ENCODE assay signal across 28 mouse cellular contexts in the genomic region with DNA sequence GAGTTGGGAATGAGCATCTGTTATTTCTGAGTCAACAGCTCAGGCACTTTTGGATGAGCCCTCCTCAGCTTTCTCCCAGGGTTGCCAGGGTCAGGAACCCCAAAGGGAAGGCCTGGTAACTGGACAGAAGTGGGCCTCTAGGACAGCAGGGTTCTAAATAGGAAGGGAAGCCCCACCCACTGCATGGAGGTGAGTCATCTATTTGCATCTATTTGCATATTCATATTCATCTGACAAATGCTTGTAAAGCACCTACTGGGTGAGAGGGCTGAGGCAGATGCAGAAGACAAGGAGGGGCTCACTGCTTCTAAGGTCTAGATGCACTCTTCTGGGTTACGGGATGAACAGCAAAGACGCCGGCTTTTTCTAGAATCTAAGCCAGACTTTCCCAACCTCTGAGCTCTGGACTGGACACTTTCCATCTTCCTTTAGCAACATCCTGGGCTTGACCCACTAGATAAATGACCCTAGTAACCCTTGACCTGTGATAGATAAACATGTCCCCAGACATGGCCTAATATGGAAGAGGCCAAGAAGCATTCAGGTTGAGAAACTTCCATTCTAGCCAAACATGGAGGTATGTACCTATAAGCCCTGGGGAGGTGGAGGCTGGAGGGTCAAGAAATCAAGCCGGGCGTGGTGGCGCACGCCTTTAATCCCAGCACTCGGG. TPM values are rescaled to one million over a fixed set of nuclear protein-coding genes. Genes with fewer than 3 reads are reported as not detected.
"Had no signal": no experiment of that assay in that cellular context is flagged by ENCODE, and none has a peak within 500 bp of the region (broad histone marks: within the 10 kb centered on the region; RNA-seq: fewer than 3 reads in every experiment).

No protein-coding gene starts in this region.

- H3K4me2 ChIP-seq: heart, embryonic 11.5 days; heart, embryonic 13.5 days; heart, embryonic 15.5 days; hindbrain, embryonic 13.5 days; hindbrain, embryonic 15.5 days; kidney, embryonic 15.5 days; limb, embryonic 12.5 days; liver, embryonic 12.5 days had no signal

- H3K9me3 ChIP-seq: heart, embryonic 13.5 days; heart, embryonic 15.5 days; hindbrain, embryonic 13.5 days; hindbrain, embryonic 15.5 days; kidney, embryonic 15.5 days; limb, embryonic 10.5 days; limb, embryonic 12.5 days; liver, embryonic 12.5 days had no signal

- H3K9ac ChIP-seq: heart, embryonic 13.5 days; heart, embryonic 15.5 days; hindbrain, embryonic 13.5 days; hindbrain, embryonic 15.5 days; kidney, embryonic 15.5 days; limb, embryonic 12.5 days; liver, embryonic 12.5 days; liver, embryonic 14.5 days had no signal

- H3K4me3 ChIP-seq: heart, adult 2 months; heart, embryonic 13.5 days; heart, embryonic 15.5 days; hindbrain, embryonic 13.5 days; hindbrain, embryonic 15.5 days; kidney, embryonic 15.5 days; limb, embryonic 10.5 days; limb, embryonic 12.5 days; liver, embryonic 12.5 days had no signal

- H3K4me1 ChIP-seq: heart, embryonic 13.5 days; heart, embryonic 15.5 days; hindbrain, embryonic 13.5 days; hindbrain, embryonic 15.5 days; limb, embryonic 10.5 days; limb, embryonic 12.5 days; liver, embryonic 12.5 days had no signal

- H3K36me3 ChIP-seq: heart, embryonic 13.5 days; heart, embryonic 15.5 days; hindbrain, embryonic 13.5 days; hindbrain, embryonic 15.5 days; kidney, embryonic 15.5 days; limb, embryonic 10.5 days; limb, embryonic 12.5 days; liver, embryonic 12.5 days had no signal

- DNase-seq: gastrocnemius, postnatal 14 days; gastrocnemius, postnatal 36 days; heart, adult 11 months; heart, adult 2 months; heart, postnatal 14 days; heart, postnatal 36 days; kidney, adult 11 months; kidney, adult 2 months; kidney, adult 9 months; kidney, postnatal 25 days; kidney, postnatal 4 days; layer of hippocampus, adult 9-11 months; liver had no signal

- H3K27me3 ChIP-seq: hindbrain, embryonic 15.5 days had no signal

- ATAC-seq: hindbrain, postnatal 0 days; intestine, embryonic 16.5 days; liver, embryonic 12.5 days had no signal

- H3K27ac ChIP-seq: heart, adult 2 months; heart, embryonic 13.5 days; heart, embryonic 15.5 days; hindbrain, embryonic 13.5 days; hindbrain, embryonic 15.5 days; hindbrain, postnatal 0 days; kidney, embryonic 15.5 days; kidney, postnatal 0 days; limb, embryonic 10.5 days; limb, embryonic 12.5 days; liver, embryonic 12.5 days; liver, embryonic 14.5 days had no signal

RNA-seq across cellular contexts. Expression of a gene that starts 31.2 kb away (rescaled TPM):
- total RNA-seq: hematopoietic stem cell, adult 5-6 weeks had no signal
- polyA plus RNA-seq: heart, postnatal 0 days had no signal
